Mouse (Mus musculus): ENCODE data around the gene Hmces. TPM values are rescaled to one million over a fixed set of nuclear protein-coding genes. Genes with fewer than 3 reads are reported as not detected.
"Not testable (repeated sequence)": the region's sequence is repeated elsewhere in the genome, so short reads cannot be mapped to it uniquely, and the experiment has no call there.

Hmces gene
- total RNA-seq, 2 experiments from 2014 or later: 23.2 to 30.2 TPM

DNA sequence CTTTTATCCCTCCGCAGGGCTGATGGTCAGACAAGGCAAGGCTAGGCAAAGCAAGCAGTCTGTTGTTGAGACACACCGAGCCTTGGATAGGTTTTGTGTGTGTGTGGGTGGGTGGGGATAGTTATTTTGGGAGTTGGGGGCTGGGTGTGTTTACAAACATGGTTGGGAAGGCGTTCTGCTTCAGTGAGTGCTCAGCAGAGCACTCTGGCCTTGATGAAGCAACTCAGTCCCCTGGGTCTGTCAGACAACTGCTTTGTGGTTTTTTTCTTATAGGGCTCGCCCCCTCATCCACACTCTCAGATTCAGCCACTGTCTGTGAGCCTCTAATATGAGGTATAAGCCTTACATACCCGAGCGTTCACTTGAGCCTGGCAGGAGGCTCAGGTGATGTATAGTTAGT, 2.2 kb upstream of the Hmces start:
- no peak for ATAC-seq (replicated peaks; ENCODE audit: poor library complexity, severe bottlenecking)

DNA sequence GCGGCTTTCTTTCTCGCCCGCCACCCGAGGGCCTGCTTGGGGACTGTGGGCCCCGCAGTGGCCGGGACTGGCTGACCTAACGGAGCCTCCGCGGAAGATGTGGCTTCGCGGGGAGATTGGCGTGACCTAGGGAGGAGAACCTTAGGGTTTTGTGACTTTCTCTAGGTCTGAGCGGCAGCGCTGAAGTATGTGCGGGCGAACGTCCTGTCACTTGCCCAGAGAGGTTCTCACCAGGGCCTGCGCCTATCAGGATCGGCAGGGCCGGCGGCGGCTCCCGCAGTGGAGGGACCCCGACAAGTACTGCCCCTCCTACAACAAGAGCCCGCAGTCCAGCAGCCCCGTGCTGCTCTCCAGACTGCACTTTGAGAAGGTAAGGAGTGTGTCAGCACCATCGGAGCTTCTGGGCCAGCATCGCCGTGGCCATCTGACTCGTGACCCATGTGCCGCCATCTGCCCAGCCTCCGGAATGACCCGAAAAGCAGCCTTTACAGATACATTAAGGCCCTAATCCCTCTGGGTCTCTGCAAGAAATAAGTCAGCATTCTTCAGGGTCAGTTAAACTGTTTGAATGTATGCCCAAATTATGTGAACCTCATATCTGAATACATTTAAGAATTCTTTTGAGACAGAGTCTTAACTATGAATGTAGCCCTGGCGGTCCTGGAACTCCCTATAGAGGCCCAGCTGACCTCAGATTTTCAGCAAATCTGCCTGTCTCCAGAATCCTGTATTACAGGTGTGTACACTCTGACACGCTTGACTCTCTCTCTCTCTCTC, 779 bp downstream of the Hmces start:
- 0 out of 2 replicates have a peak, but pooled peaks have one; percentile 17 for ATAC-seq (replicated peaks; ENCODE audit: poor library complexity, severe bottlenecking)

GRCm38 (mm10) chr6:87915939-87916338, 2.2 kb downstream of the Hmces start:
- ATAC-seq (replicated peaks; ENCODE audit: poor library complexity, severe bottlenecking): peak; percentile 89

DNA sequence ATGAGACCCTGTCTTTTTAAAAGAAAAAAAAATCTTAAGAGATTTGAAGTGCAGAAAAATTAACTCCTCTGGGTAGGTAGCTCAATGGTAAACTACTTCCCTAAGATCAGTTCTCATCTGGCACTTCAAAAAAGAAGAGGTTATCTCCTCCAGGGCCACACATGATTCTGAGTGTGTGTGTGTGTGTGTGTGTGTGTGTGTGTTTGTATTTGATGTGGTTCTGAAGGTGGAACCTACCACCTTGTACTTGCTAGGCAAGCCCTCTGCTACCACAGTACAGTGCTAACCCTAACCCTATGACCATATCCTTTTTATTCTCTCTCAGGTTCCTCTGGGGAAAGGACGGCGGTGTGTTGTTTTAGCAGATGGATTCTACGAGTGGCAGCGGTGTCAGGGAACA, 7.5 kb downstream of the Hmces start:
- no peak for ATAC-seq (replicated peaks; ENCODE audit: poor library complexity, severe bottlenecking)

DNA sequence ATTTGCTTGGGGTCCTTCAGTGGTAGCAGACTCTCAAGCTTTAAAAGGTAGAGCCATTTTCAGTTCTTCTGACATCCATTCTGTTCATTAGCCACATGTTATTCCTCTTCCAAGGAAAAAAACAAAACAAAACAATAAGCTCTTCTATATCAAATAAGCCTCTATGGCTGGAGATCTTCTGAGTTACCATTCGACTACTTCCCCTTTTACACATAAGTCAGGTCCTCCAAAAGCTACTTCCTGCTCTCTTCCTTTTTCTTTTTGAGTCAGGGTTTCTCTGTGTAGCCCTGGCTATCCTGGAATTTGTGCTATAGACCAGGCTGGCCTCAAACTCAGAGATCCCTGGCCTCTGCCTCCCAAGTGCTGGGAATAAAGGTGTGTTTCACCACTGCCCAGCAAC, 9.9 kb downstream of the Hmces start:
- peak; percentile 58 for ATAC-seq (replicated peaks; ENCODE audit: poor library complexity, severe bottlenecking)

DNA sequence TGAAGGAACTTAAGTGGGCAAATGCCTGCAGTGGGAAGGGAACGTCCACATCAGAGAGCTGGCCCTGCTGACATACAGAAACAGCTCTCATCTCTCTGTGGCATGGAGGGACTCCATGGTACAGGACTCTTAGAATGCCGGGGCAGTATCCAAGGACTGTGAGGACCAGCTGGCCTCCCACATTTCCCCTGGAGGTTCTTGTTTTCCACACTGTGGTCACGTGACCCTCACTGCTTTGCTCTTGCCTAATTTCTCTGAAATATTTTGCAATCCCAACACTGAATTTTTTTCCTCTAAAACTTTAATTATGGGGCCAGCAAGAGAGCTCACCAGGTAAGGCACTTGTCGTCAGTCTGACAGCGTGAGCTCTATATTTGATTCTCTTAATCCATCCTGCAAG, 21.3 kb downstream of the Hmces start:
- ATAC-seq (replicated peaks; ENCODE audit: poor library complexity, severe bottlenecking): peak; percentile 56

DNA sequence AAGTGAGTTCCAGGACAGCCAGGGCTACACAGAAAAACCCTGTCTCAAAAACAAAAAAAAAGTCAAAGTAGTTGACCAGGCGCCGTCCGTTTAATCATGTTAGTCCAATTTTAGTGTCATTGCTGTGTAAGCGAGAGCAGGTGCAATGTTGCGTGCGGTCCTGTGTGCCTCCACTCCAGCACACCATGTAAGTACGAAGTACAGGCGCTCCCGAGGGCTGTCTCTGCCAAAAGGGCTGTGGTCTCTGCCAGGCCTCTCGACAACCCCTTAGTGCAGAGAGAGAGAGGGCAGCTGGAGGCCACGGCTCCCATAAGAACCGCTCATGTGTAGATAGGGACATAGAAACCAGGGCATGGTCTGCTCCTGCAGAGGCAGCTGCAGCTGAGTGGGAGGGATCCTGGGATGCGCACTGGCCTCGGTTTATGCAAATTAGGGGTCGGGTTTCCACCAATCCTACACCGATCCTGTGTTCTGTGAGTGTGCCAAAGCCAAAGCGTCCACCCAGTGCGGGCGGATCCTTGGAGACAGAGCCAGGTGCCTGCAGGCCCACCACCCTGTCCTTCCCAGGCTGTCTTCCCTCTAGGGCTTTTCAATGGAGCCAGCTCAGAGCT, 23.5 kb downstream of the Hmces start:
- no peak for ATAC-seq (replicated peaks; ENCODE audit: poor library complexity, severe bottlenecking)

DNA sequence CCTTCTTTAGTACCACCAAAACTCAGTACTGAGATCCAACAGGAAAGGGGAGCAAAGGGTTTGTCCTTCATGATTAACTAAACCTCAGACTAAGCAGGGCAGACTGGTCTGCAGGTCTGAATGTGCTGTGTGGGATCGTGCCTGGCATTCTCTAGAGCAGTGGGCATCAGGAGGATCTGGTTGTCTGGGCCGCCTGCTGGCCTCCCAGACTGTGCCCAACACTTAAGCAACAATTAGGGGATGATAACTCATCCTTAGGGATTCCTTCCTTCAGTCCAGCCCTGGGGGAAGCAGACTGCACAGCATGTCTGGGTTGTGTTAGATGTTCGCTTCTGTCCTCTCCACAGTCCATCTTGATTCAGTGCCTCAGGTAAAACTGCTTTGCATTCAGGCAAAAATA, 25.2 kb downstream of the Hmces start:
- no peak for ATAC-seq (replicated peaks; ENCODE audit: poor library complexity, severe bottlenecking)

DNA sequence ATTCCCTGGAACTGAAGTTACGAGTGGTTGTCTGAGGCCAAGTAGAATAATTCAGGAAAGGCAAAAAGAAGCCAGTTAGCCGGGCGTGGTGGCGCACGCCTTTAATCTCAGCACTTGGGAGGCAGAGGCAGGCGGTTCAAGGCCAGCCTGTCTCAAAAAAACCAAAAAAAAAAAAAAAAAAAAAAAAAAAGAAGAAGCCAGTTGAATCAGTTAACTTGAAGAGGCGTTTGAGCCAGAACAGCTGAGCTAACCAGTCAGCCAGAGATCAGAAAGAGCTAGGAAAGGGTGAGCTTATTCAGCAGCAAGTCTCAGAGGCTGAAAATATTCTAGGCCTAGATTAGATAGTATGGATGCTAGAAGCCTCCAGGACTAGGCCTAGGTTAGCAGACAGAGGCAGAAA, 28.4 kb downstream of the Hmces start:
- no peak for ATAC-seq (replicated peaks; ENCODE audit: poor library complexity, severe bottlenecking)

DNA sequence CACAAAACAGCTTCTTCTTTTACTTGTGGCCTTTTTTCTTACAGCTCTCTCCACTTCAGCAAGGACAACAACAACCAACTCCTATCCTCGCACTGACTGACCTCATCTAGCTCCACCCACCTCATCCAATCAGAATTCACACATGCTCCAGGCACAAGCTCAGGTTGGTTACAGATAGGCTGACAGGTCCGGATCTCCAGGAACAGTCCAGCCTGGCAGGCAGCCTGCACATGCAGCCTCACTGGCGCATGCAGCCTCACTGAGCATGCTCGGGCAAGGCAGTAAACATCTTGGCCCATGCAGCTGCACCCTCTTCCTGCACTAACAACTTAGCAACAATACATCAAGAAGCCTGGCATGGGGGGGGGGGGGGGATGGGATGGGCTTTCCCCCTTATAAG, 48.7 kb downstream of the Hmces start:
- ATAC-seq (replicated peaks; ENCODE audit: poor library complexity, severe bottlenecking): not testable (repeated sequence)

DNA sequence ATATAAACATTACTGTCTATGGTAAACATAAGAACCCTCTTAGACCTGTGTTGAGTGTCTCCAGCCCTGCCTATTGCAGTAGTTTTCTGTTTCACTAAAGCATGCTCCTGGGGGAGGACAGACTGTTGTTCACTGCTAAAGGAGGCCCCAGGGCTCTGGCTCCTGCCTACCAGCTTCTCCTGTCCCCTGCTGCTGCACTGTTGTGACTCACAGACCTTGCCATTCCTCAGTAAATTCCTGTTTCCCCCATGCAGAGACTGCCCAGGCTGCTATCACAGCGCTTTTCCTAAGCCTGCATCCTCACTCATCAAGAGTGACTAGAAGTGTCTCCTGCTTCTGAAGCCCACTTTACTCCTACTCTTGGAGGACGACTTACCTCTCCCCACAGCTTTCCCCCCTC, 56.3 kb downstream of the Hmces start:
- ATAC-seq (replicated peaks; ENCODE audit: poor library complexity, severe bottlenecking): no peak

DNA sequence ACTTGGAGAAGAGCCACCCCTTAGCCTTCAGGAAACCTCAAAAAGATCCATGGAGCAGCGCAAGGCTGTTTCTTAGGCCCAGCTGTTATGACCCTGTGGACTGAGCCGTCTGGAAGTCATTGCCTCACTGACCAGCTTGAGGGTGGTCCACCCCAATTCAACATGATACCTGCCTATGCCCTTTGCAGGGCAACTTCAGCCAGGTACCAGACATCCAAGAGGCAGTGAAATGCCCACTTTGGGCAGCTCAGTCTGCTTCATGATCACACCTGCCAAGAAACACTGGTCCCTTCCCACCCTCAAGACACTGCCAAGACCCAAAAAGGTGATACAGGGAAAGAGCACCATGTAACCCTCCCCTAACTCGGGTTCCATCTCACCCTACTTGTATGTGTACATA, 66.0 kb downstream of the Hmces start:
- no peak for ATAC-seq (replicated peaks; ENCODE audit: poor library complexity, severe bottlenecking)

- ATAC-seq (replicated peaks; ENCODE audit: poor library complexity, severe bottlenecking): peak; percentile 81
Observed at GRCm38 (mm10) chr6:87980374-87981029, 66.8 kb downstream of the Hmces start.

DNA sequence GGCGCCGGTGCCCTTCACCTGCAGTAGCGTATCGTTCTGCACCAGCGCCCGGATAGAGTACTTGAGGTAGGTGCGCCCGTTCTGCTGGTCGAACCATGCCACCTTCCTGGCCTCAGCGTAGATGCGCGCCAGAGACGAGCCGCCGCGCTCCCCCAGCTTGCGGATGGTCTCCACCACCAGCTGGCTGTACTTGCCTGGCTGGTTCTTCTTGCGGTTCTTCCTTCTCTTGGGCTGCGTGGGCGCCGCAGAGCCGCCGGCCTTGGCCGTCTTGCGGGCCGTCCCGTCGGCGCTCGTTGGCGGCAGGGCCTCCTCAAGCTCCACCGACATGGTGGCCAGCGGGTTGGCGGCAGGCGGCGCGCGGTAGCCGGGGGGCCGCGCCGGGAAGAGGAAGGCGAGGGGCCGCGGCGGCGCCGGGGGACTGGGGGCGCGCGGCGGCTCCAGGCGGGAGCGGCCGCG, 67.3 kb downstream of the Hmces start:
- ATAC-seq (replicated peaks; ENCODE audit: poor library complexity, severe bottlenecking): peak; percentile 5; the same call in 1 of the 2 replicates

DNA sequence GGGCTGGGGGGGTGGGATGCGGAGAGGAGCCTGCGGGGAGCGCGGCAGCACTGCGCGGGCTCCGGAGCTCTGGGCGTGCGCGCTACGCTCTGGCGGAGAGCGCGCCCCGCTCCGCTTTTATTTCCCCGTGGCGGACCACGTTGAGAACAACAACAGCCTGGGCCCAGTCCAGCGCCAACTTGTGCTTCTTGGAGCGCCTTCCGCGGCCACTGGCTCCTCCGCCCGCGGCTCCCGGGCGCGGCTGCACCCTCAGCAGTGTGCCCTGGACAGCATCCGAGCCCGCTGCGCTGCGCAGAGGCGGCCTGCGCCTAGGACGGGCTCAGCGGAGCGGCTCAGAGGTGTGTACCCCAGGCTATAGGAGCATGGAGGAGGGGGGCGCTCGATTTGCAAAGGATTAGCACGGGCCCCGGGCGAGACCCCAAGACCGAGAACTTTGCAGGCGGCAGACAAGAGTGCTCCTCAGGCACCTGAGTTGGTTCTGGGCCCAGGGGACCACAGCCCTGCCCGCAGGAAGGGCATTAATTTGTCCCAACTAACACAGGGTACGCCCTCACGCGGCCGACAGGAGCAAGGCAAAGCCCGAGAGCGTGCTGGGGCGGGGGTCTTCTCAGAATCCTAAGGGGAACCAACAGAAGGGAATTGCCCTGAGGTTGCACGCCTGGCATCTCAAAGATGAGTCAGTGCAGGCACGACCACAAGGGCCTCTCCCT, 68.0 kb downstream of the Hmces start, which contains the start of gene H1fx:
H1fx (minus strand) TSS at position 91 of the 710 bp plus-strand sequence.
- ATAC-seq (replicated peaks; ENCODE audit: poor library complexity, severe bottlenecking): peak; percentile 76

DNA sequence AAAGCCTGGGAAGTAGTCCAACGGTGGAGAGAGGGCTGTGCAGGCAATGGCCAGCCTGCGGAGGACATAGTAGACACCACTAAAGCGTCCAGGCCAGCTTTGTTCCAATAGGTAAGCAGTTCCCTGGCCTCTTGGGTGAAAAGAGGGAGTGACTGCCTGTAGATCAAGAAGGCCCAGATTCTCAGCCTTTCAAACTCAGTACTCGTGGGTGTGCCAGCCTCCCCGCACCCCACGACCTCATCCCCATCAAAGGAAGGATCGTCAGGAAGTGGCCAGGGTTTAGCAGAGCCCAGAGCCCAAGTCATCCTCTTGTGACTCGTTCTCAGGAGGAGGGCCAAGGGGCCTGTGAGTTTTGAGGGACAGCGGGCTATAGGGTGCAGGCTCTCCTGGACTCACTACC, 68.8 kb downstream of the Hmces start:
- ATAC-seq (replicated peaks; ENCODE audit: poor library complexity, severe bottlenecking): no peak

Other genes starting within 250 kb of the Hmces start
- 6.6 and 10.6 TPM in 2 replicates for gene Aplf, start 241.7 kb upstream of the Hmces start, total RNA-seq (2014; fragmentation: Nextera tagmentation)
- gene Aplf, start 241.7 kb upstream of the Hmces start, total RNA-seq (2017): 22.8 and 25.9 TPM in 2 replicates
- 0.11 and 1.3 TPM in 2 replicates for gene Efcc1, start 183.1 kb upstream of the Hmces start, total RNA-seq (2014; fragmentation: Nextera tagmentation)
- 1.5 and 4.8 TPM in 2 replicates for gene Efcc1, start 183.1 kb upstream of the Hmces start, total RNA-seq (2017)
- gene Gp9, start 135.9 kb upstream of the Hmces start, total RNA-seq (2014; fragmentation: Nextera tagmentation): 0.88 TPM in 1 of 2 replicates, not detected in the other
- 0.30 TPM in 1 of 2 replicates, not detected in the other for gene Gp9, start 135.9 kb upstream of the Hmces start, total RNA-seq (2017)
- gene Rab43, start 101.8 kb upstream of the Hmces start, total RNA-seq (2014; fragmentation: Nextera tagmentation): 18.8 and 36.7 TPM in 2 replicates
- gene Rab43, start 101.8 kb upstream of the Hmces start, total RNA-seq (2017): 4.2 and 6.4 TPM in 2 replicates
- gene Gm45140, start 78.1 kb upstream of the Hmces start, total RNA-seq (2014; fragmentation: Nextera tagmentation): 2.2 and 5.6 TPM in 2 replicates
- 11.6 and 14.3 TPM in 2 replicates for gene Gm45140, start 78.1 kb upstream of the Hmces start, total RNA-seq (2017)
- 58.9 and 61.0 TPM in 2 replicates for gene Isy1, start 75.1 kb upstream of the Hmces start, total RNA-seq (2014; fragmentation: Nextera tagmentation)
- 108 and 127 TPM in 2 replicates for gene Isy1, start 75.1 kb upstream of the Hmces start, total RNA-seq (2017)
- gene Cnbp, start 62.8 kb upstream of the Hmces start, total RNA-seq (2014; fragmentation: Nextera tagmentation): 481 and 528 TPM in 2 replicates
- gene Cnbp, start 62.8 kb upstream of the Hmces start, total RNA-seq (2017): 1,031 and 1,136 TPM in 2 replicates
- 70.5 and 86.1 TPM in 2 replicates for gene Copg1, start 26.1 kb upstream of the Hmces start, total RNA-seq (2014; fragmentation: Nextera tagmentation)
- 73.9 and 78.5 TPM in 2 replicates for gene Copg1, start 26.1 kb upstream of the Hmces start, total RNA-seq (2017)
- gene H1fx, start 67.7 kb downstream of the Hmces start, total RNA-seq (2014; fragmentation: Nextera tagmentation): 1.4 and 4.9 TPM in 2 replicates
- 0.78 and 2.7 TPM in 2 replicates for gene H1fx, start 67.7 kb downstream of the Hmces start, total RNA-seq (2017)
- gene Rab7, start 131.3 kb downstream of the Hmces start, total RNA-seq (2014; fragmentation: Nextera tagmentation): 239 and 246 TPM in 2 replicates
- gene Rab7, start 131.3 kb downstream of the Hmces start, total RNA-seq (2017): 89.1 and 102 TPM in 2 replicates
- gene Rpn1, start 170.5 kb downstream of the Hmces start, total RNA-seq (2014; fragmentation: Nextera tagmentation): 254 and 266 TPM in 2 replicates
- gene Rpn1, start 170.5 kb downstream of the Hmces start, total RNA-seq (2017): 386 and 482 TPM in 2 replicates